Mouse (Mus musculus) erythroblast, embryonic 14.5 days (primary cell): ENCODE results near the gene Allc. TPM values are rescaled to one million over a fixed set of nuclear protein-coding genes. Genes with fewer than 3 reads are reported as not detected.

ENCODE experiments used
- H3K27me3 ChIP-seq: 2 replicates; pipeline ENCODE4 v1.6.1; 2012; ENCODE audit warnings: inconsistent platforms; ENCODE audit not compliant: control insufficient read depth
- H3K36me3 ChIP-seq: 2 replicates; pipeline ENCODE4 v1.6.1; 2012; ENCODE audit warnings: mild to moderate bottlenecking, inconsistent platforms; ENCODE audit not compliant: control insufficient read depth
- H3K4me1 ChIP-seq: 2 replicates; pipeline ENCODE4 v1.6.1; 2012; ENCODE audit warnings: inconsistent platforms; ENCODE audit not compliant: control insufficient read depth
- H3K4me3 ChIP-seq: replicated peaks from 2 replicates; pipeline ENCODE3; 2012; ENCODE audit warnings: moderate library complexity, mild to moderate bottlenecking, inconsistent platforms
- H3K9me3 ChIP-seq: 2 replicates; pipeline ENCODE4 v1.6.1; 2012; ENCODE audit warnings: low read length, inconsistent platforms, mixed read lengths; ENCODE audit not compliant: control insufficient read depth
- GATA1 ChIP-seq: IDR thresholded peaks from 2 replicates; pipeline ENCODE4 v1.6.1; 2012; ENCODE audit warnings: low read length, inconsistent platforms, mixed read lengths
- TAL1 ChIP-seq: IDR thresholded peaks from 3 replicates; pipeline ENCODE4 v1.6.1; 2012; ENCODE audit warnings: low read length, inconsistent platforms, mixed read lengths
- polyA plus RNA-seq: library from polyadenylated mRNA; stranded (reverse); fragments of >175 nt; gene quantifications from 2 replicates; pipeline ENCODE4 v1.2.3, GENCODE M21; 2012

Gene Allc
- polyA plus RNA-seq, 1 experiment, result not detected

DNA sequence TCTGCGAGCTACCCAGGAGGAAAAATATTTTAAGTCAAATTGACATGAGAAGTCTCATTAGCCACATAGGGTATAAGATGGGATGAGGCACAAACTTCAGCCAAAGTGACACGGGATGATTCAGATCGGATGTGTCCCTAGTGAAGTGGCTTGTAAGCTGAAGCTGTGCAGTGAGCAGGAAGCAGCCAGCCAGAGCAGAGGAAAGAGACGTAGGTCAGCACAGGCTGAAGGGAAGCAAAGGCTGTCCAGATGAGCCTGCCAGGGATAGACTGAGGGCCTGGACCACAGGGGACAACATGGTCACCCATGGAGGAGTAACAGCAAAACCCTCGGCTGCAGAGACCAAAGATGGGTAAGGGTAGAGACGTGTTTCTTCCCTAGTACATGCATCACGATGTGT is 32.1 kb upstream of the Allc start:
- H3K9me3 ChIP-seq, result no peaks in the 10 kb centered on the region
- H3K27me3 ChIP-seq, result no peaks in the 10 kb centered on the region
- H3K4me1 ChIP-seq, result no peaks in the 10 kb centered on the region
- H3K4me3 ChIP-seq, result no peak overlapping the region
- no peaks in the 10 kb centered on the region for H3K36me3 ChIP-seq
- TF ChIP-seq GATA1 (no peak), TAL1 (no peak)

- Histone ChIP-seq H3K4me3 (no peak overlapping the region), H3K27me3 (no peaks in the 10 kb centered on the region), H3K9me3 (no peaks in the 10 kb centered on the region), H3K4me1 (no peaks in the 10 kb centered on the region), H3K36me3 (no peaks in the 10 kb centered on the region)
- TF ChIP-seq GATA1, result no peak
Observed at GRCm38 (mm10) chr12:28612391-28612790, 30.1 kb upstream of the Allc start.

DNA sequence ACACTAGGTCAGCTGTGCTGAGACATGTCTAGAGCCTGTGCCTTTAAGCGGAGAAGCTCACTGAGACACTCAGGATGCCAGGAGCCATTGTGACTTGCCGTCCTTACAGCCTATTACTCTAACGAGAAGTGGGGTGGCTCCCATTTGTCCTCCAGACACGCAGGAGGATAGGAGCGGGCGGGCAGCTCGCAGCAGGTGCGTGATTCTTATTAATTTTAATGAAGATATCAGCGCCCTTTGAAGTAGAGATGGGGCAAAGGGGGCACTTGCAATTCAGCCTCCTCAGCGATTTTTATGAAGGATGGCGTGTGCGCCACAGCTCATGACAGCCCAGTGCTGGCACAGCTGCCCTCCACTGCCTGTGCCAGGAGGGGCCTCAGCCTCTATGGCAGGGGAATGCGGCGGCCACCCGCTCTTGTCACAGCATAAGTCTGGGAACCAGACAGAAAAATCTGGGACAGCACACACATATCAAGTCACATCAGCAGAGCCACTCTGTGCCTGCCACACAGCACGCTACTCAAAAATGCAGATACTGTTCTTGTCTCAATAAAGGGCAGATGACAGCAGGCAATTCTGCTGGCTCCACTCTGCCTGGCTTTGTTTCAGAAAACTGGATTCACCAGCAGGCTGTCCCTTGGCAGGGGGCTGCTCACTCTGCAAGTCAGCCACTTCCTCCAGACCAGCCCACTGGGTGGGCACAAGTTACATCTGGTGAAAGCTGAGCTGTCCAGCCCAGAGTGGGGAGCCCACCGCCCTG is 25.4 kb upstream of the Allc start:
- Histone ChIP-seq H3K9me3 (no peaks in the 10 kb centered on the region), H3K4me3 (no peak overlapping the region), H3K27me3 (no peaks in the 10 kb centered on the region), H3K36me3 (no peaks in the 10 kb centered on the region), H3K4me1 (no peaks in the 10 kb centered on the region)
- no peak for TF ChIP-seq TAL1

- H3K36me3 ChIP-seq, result no peaks in the 10 kb centered on the region
- H3K4me3 ChIP-seq, result no peak overlapping the region
- H3K9me3 ChIP-seq, result no peaks in the 10 kb centered on the region
- 0 out of 2 replicates have a peak, but pooled peaks cover 3% of the 10 kb centered on the region for H3K27me3 ChIP-seq
- H3K4me1 ChIP-seq, result no peaks in the 10 kb centered on the region; the same call in 1 of the 2 replicates
- TF ChIP-seq TAL1 (no peak), GATA1 (no peak)
Observed at GRCm38 (mm10) chr12:28603494-28603893, 21.2 kb upstream of the Allc start.

- H3K9me3 ChIP-seq, result no peaks in the 10 kb centered on the region
- H3K4me3 ChIP-seq, result no peak overlapping the region
- no peaks in the 10 kb centered on the region for H3K36me3 ChIP-seq
- no peak for TF ChIP-seq GATA1
- H3K27me3 ChIP-seq, result 0 out of 2 replicates have a peak, but pooled peaks cover 3% of the 10 kb centered on the region
- no peaks in the 10 kb centered on the region; the same call in 1 of the 2 replicates for H3K4me1 ChIP-seq
Observed at GRCm38 (mm10) chr12:28602259-28602658, 19.9 kb upstream of the Allc start.

DNA sequence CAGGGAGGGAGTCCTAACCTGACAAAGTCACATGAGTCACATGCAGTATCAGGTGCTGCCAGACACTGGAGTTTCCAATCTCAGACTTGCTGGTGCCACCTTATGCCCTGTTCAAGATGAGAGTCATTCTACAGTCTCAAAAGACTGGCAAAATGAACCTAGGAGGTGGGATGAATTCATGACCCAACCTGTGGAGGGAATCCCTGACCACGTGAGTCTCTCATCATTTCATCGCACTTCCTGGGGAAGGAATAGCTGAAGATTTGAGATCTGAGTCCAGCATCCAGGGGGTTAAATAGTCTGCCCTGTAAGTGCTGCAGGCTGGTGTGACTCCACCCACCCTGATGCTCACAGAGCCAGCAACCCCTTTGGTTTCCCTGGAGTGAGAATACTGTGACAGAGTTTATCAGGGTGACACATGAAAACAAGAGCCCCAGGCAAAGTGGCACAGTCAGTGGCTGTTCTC is 16.2 kb upstream of the Allc start:
- no peaks in the 10 kb centered on the region for H3K36me3 ChIP-seq
- 0 out of 2 replicates have a peak, but pooled peaks cover 3% of the 10 kb centered on the region for H3K27me3 ChIP-seq
- H3K9me3 ChIP-seq, result no peaks in the 10 kb centered on the region
- TF ChIP-seq TAL1, result no peak
- no peak for TF ChIP-seq GATA1
- no peak overlapping the region for H3K4me3 ChIP-seq
- H3K4me1 ChIP-seq, result no peaks in the 10 kb centered on the region; the same call in 1 of the 2 replicates

GRCm38 (mm10) chr12:28598110-28598509 is 15.8 kb upstream of the Allc start:
- Histone ChIP-seq H3K36me3 (no peaks in the 10 kb centered on the region), H3K9me3 (no peaks in the 10 kb centered on the region), H3K4me1 (no peaks in the 10 kb centered on the region; the same call in 1 of the 2 replicates), H3K27me3 (0 out of 2 replicates have a peak, but pooled peaks cover 3% of the 10 kb centered on the region), H3K4me3 (no peak overlapping the region)
- no peak for TF ChIP-seq TAL1
- TF ChIP-seq GATA1, result no peak

- no peak overlapping the region for H3K4me3 ChIP-seq
- TF ChIP-seq GATA1 (no peak), TAL1 (no peak)
- H3K36me3 ChIP-seq, result no peaks in the 10 kb centered on the region
- H3K4me1 ChIP-seq, result no peaks in the 10 kb centered on the region; the same call in 1 of the 2 replicates
- 0 out of 2 replicates have a peak, but pooled peaks cover 3% of the 10 kb centered on the region for H3K27me3 ChIP-seq
- no peaks in the 10 kb centered on the region for H3K9me3 ChIP-seq
Observed at GRCm38 (mm10) chr12:28597699-28598098, 15.4 kb upstream of the Allc start.

DNA sequence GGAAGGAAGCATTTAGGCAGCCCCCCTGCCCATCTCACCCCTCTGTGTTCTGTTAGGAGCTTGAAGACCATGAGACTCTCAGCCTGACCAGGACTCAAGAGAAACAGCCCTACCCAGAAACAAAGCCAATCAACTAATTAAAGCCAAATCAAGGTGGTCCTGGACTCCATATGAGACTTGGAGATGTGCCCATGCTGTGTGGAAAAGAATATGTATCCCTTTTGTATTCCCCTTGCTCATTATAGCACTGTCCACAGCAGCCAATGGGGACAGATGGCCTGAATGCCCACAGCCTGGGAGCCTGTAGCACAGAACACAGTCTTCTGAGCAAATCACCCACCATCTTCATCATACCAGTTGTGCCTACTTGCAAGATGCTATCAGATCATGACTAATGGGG is 14.5 kb upstream of the Allc start:
- TF ChIP-seq GATA1, result no peak
- no peak for TF ChIP-seq TAL1

More for the DNA sequence above, 14.5 kb upstream of the Allc start:
- H3K9me3 ChIP-seq, result no peaks in the 10 kb centered on the region
- no peaks in the 10 kb centered on the region; the same call in 1 of the 2 replicates for H3K4me1 ChIP-seq
- H3K27me3 ChIP-seq, result no peaks in the 10 kb centered on the region
- no peaks in the 10 kb centered on the region for H3K36me3 ChIP-seq
- H3K4me3 ChIP-seq, result no peak overlapping the region
